Mouse (Mus musculus) naive thymus-derived CD4-positive, alpha-beta T cell, adult 2 months (primary cell): Measurements from ENCODE around the gene Chuk.

Source experiments
- DNase-seq: peaks from one replicate; pipeline ENCODE4 v3.0.0-alpha.2; 2011; ENCODE audit warnings: low read depth

Chuk gene

GRCm38 (mm10) chr19:44042121-44042520, 65.2 kb downstream of the Chuk start:
- no peak for DNase-seq

- peak; percentile 12 for DNase-seq
Observed at GRCm38 (mm10) chr19:44033396-44033795, 73.9 kb downstream of the Chuk start.

- no peak for DNase-seq
Observed at GRCm38 (mm10) chr19:44032046-44032744, 75.1 kb downstream of the Chuk start.

- DNase-seq: no peak
Observed at GRCm38 (mm10) chr19:44030024-44030423, 77.3 kb downstream of the Chuk start.

- DNase-seq: no peak
Observed at GRCm38 (mm10) chr19:44028972-44029371, 78.3 kb downstream of the Chuk start, which contains the start of gene Cyp2c23. Gene Cyp2c23, minus strand, starts transcription at chr19:44029208.

GRCm38 (mm10) chr19:44026956-44027530, 80.2 kb downstream of the Chuk start:
- no peak for DNase-seq

- DNase-seq: no peak
Observed at GRCm38 (mm10) chr19:44024921-44025585, 82.2 kb downstream of the Chuk start.
